Mouse (Mus musculus): ENCODE data around the gene Trim47.

Gene Trim47

GRCm38 (mm10) chr11:116127156-116127980, at the start of gene Trim47:
Gene Trim47 (minus strand): TSS chr11:116127210.
- DNase-seq (ENCODE audit: low read depth, low spot score): no peak

- DNase-seq (ENCODE audit: low read depth, low spot score): no peak
These were observed 49.0 kb upstream of the Trim47 start for GRCm38 (mm10) chr11:116176010-116176409.

DNA sequence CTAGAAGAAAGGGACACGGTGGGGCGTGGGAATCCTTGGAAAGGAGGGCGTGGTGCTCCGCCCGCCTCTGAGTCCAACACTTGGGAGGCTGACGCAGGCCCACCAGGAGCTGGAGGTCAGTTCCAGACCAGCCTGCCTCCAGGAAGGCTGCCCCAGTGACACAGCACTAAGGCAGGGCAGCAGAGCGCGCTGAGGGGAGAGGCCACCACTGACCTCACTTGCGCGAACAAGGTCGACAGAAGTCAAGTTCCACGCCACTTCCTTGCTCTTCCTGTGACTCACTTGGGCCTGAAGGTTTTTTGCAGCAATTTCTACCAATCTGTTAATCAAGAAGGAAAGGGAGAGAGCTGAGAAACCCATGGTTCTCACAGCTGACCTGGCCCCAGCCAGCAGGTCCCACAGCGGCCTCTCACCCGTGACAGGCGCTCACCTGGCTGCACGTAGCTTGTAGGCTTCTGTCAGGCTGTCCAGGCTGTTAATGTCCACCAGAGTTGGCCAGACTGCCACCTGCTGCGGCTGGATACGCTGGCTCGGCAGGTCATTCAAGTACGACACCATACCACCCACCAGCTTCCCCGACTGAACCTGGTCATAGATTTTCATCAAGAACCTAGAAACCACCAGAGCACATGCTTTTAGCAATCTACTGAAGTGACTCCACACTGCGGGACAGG, 47.9 kb upstream of the Trim47 start:
- no peak for DNase-seq (ENCODE audit: low read depth, low spot score)

DNA sequence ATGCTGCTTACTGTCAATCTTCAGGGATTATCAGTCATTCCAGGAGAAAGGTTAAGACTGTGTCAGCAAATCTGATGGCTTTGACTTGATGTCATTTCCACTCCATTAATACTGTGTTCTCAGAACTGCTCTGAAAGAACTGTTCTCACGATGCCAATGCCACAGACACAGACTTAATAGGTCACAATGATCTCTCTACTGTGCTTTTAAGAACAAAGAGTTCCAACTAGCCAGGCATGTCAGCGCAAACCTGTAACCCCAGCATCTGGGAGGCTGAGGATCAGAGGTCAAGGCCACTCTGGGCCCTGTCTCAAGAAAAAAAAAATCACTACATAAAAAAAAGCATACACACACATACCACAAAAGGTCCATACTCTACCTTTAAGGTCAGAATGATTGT, 44.9 kb upstream of the Trim47 start:
- no peak for DNase-seq (ENCODE audit: low read depth, low spot score)

- DNase-seq (ENCODE audit: low read depth, low spot score): no peak
These were observed 43.2 kb upstream of the Trim47 start for GRCm38 (mm10) chr11:116170003-116170800.

- no peak for DNase-seq (ENCODE audit: low read depth, low spot score)
These were observed 42.2 kb upstream of the Trim47 start for GRCm38 (mm10) chr11:116169214-116169613.

DNA sequence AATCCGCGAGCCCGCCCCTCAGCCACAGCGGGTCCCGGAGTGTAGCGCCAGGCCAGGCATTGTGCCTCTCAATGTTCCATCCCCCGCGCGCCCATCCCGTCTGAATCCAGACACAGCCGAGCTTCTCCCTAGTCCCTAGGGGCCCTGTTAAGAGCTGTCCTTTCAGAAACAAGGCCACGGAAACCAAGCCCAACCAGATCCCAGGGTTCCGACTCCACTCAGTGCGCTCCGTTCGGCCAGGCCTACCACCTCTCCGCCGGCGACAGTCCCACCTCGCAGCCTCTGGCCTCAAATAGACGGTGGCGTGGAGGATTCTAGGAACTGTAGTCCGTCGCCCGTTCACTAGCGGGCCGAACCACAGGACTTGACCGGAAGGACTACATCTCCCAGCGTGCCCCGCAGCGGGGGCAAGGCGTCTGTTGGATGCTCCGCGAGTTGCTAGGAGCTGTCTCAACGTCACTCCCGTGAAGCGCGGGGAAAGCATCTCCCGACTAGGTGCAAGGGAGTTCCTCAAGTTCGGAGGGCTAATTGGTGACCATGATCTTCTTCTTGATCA, 41.0 kb upstream of the Trim47 start, which contains the start of gene Fbf1:
Gene Fbf1, minus strand, starts transcription at position 283 of the 556 bp plus-strand sequence.
- DNase-seq (ENCODE audit: low read depth, low spot score): peak; percentile 94

- no peak for DNase-seq (ENCODE audit: low read depth, low spot score)
These were observed 40.2 kb upstream of the Trim47 start for GRCm38 (mm10) chr11:116167232-116167631.

DNA sequence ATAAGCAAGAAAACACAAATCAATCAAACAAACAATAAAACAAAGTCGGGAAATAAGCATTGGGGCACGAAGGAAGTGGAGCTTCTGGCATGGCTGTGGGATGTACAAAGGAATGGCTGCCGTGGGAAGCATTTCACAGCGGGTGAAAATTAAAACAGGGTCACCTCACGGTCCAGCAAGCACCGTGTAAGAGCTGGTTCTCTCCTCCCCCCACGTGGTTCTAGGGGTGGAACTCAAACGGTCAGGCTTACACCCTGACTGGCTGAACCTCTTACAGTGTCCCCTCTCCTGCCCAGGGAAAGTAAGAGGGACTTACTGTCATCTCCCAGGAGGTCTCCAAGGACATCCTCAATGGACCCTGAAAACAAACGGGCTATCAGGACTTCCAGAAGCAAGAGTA, 36.0 kb upstream of the Trim47 start:
- DNase-seq (ENCODE audit: low read depth, low spot score): no peak

GRCm38 (mm10) chr11:116162146-116162545, 35.1 kb upstream of the Trim47 start:
- DNase-seq (ENCODE audit: low read depth, low spot score): no peak

DNA sequence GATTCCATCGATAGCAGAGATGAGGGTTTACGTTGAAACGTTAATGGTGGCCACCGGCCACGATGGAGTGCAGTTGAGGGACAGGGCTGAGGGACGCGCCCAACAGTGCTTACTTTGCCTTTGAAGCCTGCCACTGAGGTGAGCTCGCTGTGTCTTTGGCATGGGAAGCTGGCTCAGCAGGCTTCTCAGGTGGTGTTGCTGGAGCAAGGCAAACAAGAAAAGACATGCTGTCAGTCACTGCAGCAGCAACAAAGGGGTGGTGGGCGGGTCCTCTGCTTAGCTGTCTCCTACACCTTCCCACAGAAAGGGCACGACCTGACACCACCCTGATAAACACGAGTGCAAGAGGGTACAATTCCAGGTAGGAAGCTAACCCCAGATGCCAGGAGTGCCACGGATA, 34.3 kb upstream of the Trim47 start:
- DNase-seq (ENCODE audit: low read depth, low spot score): no peak

DNA sequence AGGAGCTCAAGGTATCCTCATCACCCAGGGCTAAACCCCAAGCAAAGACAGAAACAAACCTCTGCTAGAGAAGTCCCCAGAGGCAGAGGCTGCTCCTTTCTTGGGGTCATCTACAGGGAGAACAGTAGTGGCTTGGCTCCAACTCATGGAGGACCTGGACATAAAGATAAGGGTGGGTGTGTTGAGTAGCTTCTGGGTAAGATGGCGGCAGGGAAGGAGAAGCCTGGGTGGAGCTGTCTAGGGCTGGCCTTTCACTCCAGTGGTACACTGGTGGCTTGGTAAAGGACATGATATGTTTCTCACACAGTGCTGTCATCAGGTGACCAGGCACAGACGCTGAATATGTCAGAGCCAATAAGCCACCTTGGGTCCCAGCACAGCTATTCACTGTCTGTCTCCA, 23.9 kb upstream of the Trim47 start:
- no peak for DNase-seq (ENCODE audit: low read depth, low spot score)

DNA sequence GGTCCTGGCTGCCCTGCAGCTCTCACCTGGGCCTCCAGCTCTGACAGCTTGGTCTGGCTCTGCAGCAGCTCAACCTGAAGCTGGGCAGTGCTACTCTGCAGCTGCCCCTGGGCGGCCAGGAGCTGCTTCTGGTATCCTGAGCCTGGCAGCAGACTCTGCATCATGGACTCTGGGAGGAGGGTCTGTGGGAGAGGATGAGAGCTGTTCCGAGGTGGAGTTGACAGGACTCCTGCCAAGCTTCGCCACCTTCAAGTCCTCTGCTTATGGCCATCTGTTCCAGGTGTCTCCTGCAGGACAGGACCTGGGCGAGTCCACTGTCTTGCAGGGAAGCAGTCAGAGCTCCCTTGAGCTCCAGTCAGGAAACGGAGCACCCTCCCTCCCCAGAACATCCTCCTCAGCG, 22.3 kb upstream of the Trim47 start:
- no peak for DNase-seq (ENCODE audit: low read depth, low spot score)

- no peak for DNase-seq (ENCODE audit: low read depth, low spot score)
These were observed 21.8 kb upstream of the Trim47 start for GRCm38 (mm10) chr11:116148761-116149221.

- DNase-seq (ENCODE audit: low read depth, low spot score): no peak
These were observed 19.4 kb upstream of the Trim47 start for GRCm38 (mm10) chr11:116146294-116146985.

GRCm38 (mm10) chr11:116145481-116146293, 18.7 kb upstream of the Trim47 start:
- DNase-seq (ENCODE audit: low read depth, low spot score): no peak

GRCm38 (mm10) chr11:116143468-116143867, 16.5 kb upstream of the Trim47 start:
- DNase-seq (ENCODE audit: low read depth, low spot score): no peak

DNA sequence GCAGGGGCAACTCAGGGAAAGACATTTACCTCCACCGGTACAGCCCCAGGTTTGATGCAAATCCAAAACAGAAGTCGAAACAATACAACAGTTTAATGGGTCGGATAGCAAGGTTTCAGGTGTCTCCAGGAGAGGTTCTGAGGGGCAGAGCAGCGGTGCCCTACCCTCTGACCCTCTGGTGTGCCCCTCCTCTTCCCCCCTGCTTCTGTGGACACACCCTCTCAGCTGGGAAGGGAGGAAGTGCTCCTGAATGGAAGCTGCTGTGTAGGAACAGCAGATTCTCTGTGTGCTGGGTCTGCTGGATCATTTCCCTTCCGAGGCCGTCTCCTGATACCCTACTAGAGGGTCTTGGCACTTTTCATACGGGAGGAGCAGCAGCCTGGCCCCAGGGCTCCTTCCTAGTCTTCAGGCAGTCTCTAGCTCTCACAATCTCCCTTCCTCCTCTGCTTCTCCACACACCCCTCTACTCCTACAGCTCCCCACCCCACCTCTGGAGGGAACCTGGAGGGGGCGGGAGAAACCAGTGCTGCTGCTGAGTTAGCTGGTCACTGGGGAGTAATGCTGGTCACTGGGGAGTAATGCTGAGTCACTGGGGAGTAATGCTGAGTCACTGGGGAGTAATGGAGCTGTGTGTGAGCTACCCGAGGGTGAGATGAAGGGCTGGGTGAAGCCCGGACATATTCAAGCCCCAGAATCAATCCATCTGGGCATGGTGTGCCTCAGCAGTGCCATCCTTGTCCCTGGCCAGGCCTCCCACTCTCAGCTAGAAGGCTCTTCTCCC, 15.4 kb upstream of the Trim47 start:
- no peak for DNase-seq (ENCODE audit: low read depth, low spot score)

DNA sequence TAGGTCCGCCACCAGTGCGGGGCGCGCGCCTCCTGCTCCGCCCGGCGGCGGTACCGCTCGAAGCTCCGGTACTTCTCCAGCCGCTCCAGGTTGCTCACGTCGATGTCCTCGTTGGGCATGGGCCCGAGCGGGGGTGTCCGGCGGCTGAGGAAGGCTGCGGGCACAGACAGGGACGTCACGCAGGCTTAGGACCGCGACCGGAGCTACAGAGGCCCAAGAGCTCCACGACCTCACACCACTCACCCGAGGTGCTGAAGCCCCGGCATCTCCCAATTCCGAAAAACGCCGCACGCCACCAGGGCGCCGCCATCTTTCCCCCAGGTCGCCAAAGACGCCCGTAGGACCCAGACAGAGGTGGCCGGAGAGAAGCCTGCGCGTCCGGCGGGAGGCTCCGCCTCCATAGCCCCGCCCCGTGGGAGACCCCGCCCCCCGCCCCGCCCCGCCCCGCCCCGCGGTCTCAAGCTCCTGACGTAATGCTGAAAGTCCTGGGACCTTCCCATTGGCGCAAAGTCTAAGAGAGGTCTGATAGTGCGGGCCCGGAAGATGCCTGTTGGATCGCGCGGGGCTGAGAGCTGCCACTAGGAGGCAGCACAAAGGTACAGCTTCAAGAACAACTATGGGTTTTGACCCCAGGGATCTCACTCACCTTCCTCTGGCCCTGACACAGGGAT, 11.6 kb upstream of the Trim47 start, which contains the start of gene Mrpl38:
Gene Mrpl38, minus strand, starts transcription at position 401 of the 671 bp plus-strand sequence.
- DNase-seq (ENCODE audit: low read depth, low spot score): peak; percentile 76
